Mouse (Mus musculus) right cerebral cortex, postnatal 10 days (tissue): ENCODE measurements around the gene Phf14.
"Not testable (repeated sequence)": the region's sequence is repeated elsewhere in the genome, so short reads cannot be mapped to it uniquely, and the experiment has no call there.

ENCODE experiments used
- DNase-seq, 2 experiments: peaks; one replicate each; pipeline ENCODE4 v3.0.0; 2021; ENCODE audit warnings: low spot score in 2 of 2

Gene Phf14

GRCm38 (mm10) chr6:11907269-11908032, at the start of gene Phf14, which contains the start of gene Ndufa4:
Gene Phf14, plus strand, starts transcription at chr6:11907809.
Gene Ndufa4, minus strand, starts transcription at chr6:11907497.
- DNase-seq: peak; percentile 92 to 94

- DNase-seq: not testable (repeated sequence)
Measured at GRCm38 (mm10) chr6:11875364-11875763, 32.2 kb upstream of the Phf14 start.

- DNase-seq: no peak
Measured at GRCm38 (mm10) chr6:11900809-11901310, 6.7 kb upstream of the Phf14 start.

- DNase-seq: peak in 1 of 2 experiments; percentile 23
Measured at GRCm38 (mm10) chr6:11906890-11907268, 730 bp upstream of the Phf14 start.

GRCm38 (mm10) chr6:11908170-11908569, 561 bp downstream of the Phf14 start:
- no peak for DNase-seq

- DNase-seq: peak; percentile 95
Measured at GRCm38 (mm10) chr6:11925496-11926041, 18.0 kb downstream of the Phf14 start.

GRCm38 (mm10) chr6:11926082-11926595, 18.5 kb downstream of the Phf14 start:
- DNase-seq: peak; percentile 52 to 55

GRCm38 (mm10) chr6:11927485-11927884, 19.9 kb downstream of the Phf14 start:
- no peak for DNase-seq

- no peak for DNase-seq
Measured at GRCm38 (mm10) chr6:11933403-11933802, 25.8 kb downstream of the Phf14 start.

- DNase-seq: no peak
Measured at GRCm38 (mm10) chr6:11940895-11941294, 33.3 kb downstream of the Phf14 start.

GRCm38 (mm10) chr6:11942089-11942488, 34.5 kb downstream of the Phf14 start:
- no peak for DNase-seq

- DNase-seq: no peak
Measured at GRCm38 (mm10) chr6:11948100-11948499, 40.5 kb downstream of the Phf14 start.

- DNase-seq: no peak
Measured at GRCm38 (mm10) chr6:11960172-11960571, 52.6 kb downstream of the Phf14 start.

- DNase-seq: no peak
Measured at GRCm38 (mm10) chr6:11993782-11994181, 86.2 kb downstream of the Phf14 start.

GRCm38 (mm10) chr6:11998576-11998975, 91.0 kb downstream of the Phf14 start:
- no peak for DNase-seq

- DNase-seq: no peak
Measured at GRCm38 (mm10) chr6:11999506-11999905, 91.9 kb downstream of the Phf14 start.

GRCm38 (mm10) chr6:12005455-12005854, 97.8 kb downstream of the Phf14 start:
- DNase-seq: no peak

GRCm38 (mm10) chr6:12006001-12006400, 98.4 kb downstream of the Phf14 start:
- DNase-seq: no peak

- no peak for DNase-seq
Measured at GRCm38 (mm10) chr6:12012103-12012502, 104.5 kb downstream of the Phf14 start.

- no peak for DNase-seq
Measured at GRCm38 (mm10) chr6:12014035-12014434, 106.4 kb downstream of the Phf14 start.

- no peak for DNase-seq
Measured at GRCm38 (mm10) chr6:12014733-12015132, 107.1 kb downstream of the Phf14 start.

GRCm38 (mm10) chr6:12019736-12020135, 112.1 kb downstream of the Phf14 start:
- DNase-seq: no peak

GRCm38 (mm10) chr6:12020156-12020555, 112.5 kb downstream of the Phf14 start:
- no peak for DNase-seq
